Mouse (Mus musculus): ENCODE measurements around the gene Pabpn1l. TPM values are rescaled to one million over a fixed set of nuclear protein-coding genes. Genes with fewer than 3 reads are reported as not detected.

The Pabpn1l gene
- polyA plus RNA-seq, 1 experiment = 0.13 TPM

GRCm38 (mm10) chr8:122666338-122666764 lies 43.8 kb upstream of the Pabpn1l start:
- no peak for DNase-seq (ENCODE audit: low read depth in 1 of 2, low spot score in 2 of 2)
- Histone ChIP-seq H3K4me3 (ENCODE audit: extremely low read depth, insufficient read depth, insufficient read length) (no peak overlapping the region), H3K4me1 (ENCODE audit: control insufficient read depth, insufficient read depth, insufficient read length) (peaks cover 22% of the 10 kb centered on the region; the same call in 1 of the 2 replicates), H3K27me3 (ENCODE audit: control insufficient read depth, insufficient read depth, low read length) (no peaks in the 10 kb centered on the region), H3K36me3 (ENCODE audit: control insufficient read depth, insufficient read depth, low read length) (no peaks in the 10 kb centered on the region; the same call in 1 of the 2 replicates), H3K27ac (ENCODE audit: insufficient read depth, low read length) (peak overlapping the region; percentile 41)
- TF ChIP-seq CTCF (IDR thresholded peaks at IDR 0.05; ENCODE audit: extremely low read depth, insufficient read depth, insufficient read length, insufficient replicate concordance) (no peak), POLR2A (IDR thresholded peaks at IDR 0.05; ENCODE audit: low read depth, low read length) (no peak)
- 20% methylated on average over 9 of the region's 9 CpGs for WGBS

GRCm38 (mm10) chr8:122665667-122666316 lies 43.3 kb upstream of the Pabpn1l start:
- no peak for TF ChIP-seq CTCF (IDR thresholded peaks at IDR 0.05; ENCODE audit: extremely low read depth, insufficient read depth, insufficient read length, insufficient replicate concordance)
- no peak for TF ChIP-seq POLR2A (IDR thresholded peaks at IDR 0.05; ENCODE audit: low read depth, low read length)
- no peak for DNase-seq (ENCODE audit: low read depth in 1 of 2, low spot score in 2 of 2)
- H3K27me3 ChIP-seq (ENCODE audit: control insufficient read depth, insufficient read depth, low read length) = no peaks in the 10 kb centered on the region
- peak overlapping the region; percentile 45; the same call in 1 of the 2 replicates for H3K27ac ChIP-seq (ENCODE audit: insufficient read depth, low read length)
- 28% methylated on average over 13 of the region's 14 CpGs for WGBS
- no peaks in the 10 kb centered on the region for H3K36me3 ChIP-seq (ENCODE audit: control insufficient read depth, insufficient read depth, low read length)
- no peak overlapping the region for H3K4me3 ChIP-seq (ENCODE audit: extremely low read depth, insufficient read depth, insufficient read length)
- peaks cover 22% of the 10 kb centered on the region; the same call in 1 of the 2 replicates for H3K4me1 ChIP-seq (ENCODE audit: control insufficient read depth, insufficient read depth, insufficient read length)

DNA sequence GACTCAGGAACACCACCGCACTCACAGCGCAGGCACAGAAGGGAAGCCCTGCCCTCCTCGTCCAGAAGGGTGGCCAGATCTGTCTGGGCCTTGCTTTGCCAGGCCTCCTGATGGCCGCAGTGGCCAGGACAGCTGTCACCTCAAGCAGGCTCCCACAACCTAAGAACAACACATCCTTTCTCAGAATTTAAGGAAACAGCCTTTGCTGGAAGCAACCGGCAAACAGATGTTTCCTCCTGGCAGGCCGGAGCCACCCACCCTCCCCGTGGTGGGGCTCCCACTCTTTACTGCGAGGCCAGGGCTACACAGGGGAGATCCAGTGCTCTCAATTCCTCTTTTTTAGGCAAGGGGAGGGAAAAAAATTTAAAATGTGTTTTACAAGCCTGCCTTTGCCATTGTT lies 42.7 kb upstream of the Pabpn1l start:
- Histone ChIP-seq H3K36me3 (ENCODE audit: control insufficient read depth, insufficient read depth, low read length) (no peaks in the 10 kb centered on the region), H3K4me1 (ENCODE audit: control insufficient read depth, insufficient read depth, insufficient read length) (peaks cover 22% of the 10 kb centered on the region; the same call in 1 of the 2 replicates), H3K27me3 (ENCODE audit: control insufficient read depth, insufficient read depth, low read length) (no peaks in the 10 kb centered on the region), H3K4me3 (ENCODE audit: extremely low read depth, insufficient read depth, insufficient read length) (no peak overlapping the region), H3K27ac (ENCODE audit: insufficient read depth, low read length) (peak overlapping the region; percentile 44)
- DNase-seq (ENCODE audit: low read depth in 1 of 2, low spot score in 2 of 2) = no peak
- TF ChIP-seq CTCF (IDR thresholded peaks at IDR 0.05; ENCODE audit: extremely low read depth, insufficient read depth, insufficient read length, insufficient replicate concordance) (no peak), POLR2A (IDR thresholded peaks at IDR 0.05; ENCODE audit: low read depth, low read length) (no peak)
- 27% methylated on average over 8 of the region's 8 CpGs for WGBS

DNA sequence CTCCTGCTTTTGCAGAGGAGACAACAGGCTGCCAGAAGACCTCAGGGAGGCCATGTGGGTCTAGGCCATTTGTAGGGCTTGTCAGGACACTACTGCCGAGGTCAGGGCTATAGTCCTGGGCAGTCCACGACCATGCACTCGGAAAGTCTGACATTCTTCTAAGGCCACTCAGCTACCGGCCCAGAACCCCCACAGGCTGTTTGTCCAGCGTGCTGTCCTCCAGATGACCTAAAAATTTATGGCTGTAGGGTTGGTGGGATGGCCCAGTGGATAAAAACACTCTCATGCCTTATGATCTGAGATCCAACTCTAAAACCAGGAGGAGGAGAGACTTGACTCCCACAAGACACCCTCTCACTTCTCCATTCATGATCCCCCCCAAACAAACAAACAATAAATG lies 41.1 kb upstream of the Pabpn1l start:
- peaks cover 22% of the 10 kb centered on the region; the same call in 1 of the 2 replicates for H3K4me1 ChIP-seq (ENCODE audit: control insufficient read depth, insufficient read depth, insufficient read length)
- 83% methylated on average over 5 of the region's 5 CpGs for WGBS
- no peaks in the 10 kb centered on the region for H3K36me3 ChIP-seq (ENCODE audit: control insufficient read depth, insufficient read depth, low read length)
- no peak overlapping the region for H3K4me3 ChIP-seq (ENCODE audit: extremely low read depth, insufficient read depth, insufficient read length)
- TF ChIP-seq POLR2A (IDR thresholded peaks at IDR 0.05; ENCODE audit: low read depth, low read length) (no peak), CTCF (IDR thresholded peaks at IDR 0.05; ENCODE audit: extremely low read depth, insufficient read depth, insufficient read length, insufficient replicate concordance) (no peak)
- no peak for DNase-seq (ENCODE audit: low read depth in 1 of 2, low spot score in 2 of 2)
- no peaks in the 10 kb centered on the region for H3K27me3 ChIP-seq (ENCODE audit: control insufficient read depth, insufficient read depth, low read length)
- H3K27ac ChIP-seq (ENCODE audit: insufficient read depth, low read length) = no peak overlapping the region

GRCm38 (mm10) chr8:122663106-122663505 lies 40.6 kb upstream of the Pabpn1l start:
- Histone ChIP-seq H3K4me1 (ENCODE audit: control insufficient read depth, insufficient read depth, insufficient read length) (peaks cover 22% of the 10 kb centered on the region; the same call in 1 of the 2 replicates), H3K27me3 (ENCODE audit: control insufficient read depth, insufficient read depth, low read length) (no peaks in the 10 kb centered on the region), H3K4me3 (ENCODE audit: extremely low read depth, insufficient read depth, insufficient read length) (no peak overlapping the region), H3K27ac (ENCODE audit: insufficient read depth, low read length) (no peak overlapping the region), H3K36me3 (ENCODE audit: control insufficient read depth, insufficient read depth, low read length) (no peaks in the 10 kb centered on the region)
- DNase-seq (ENCODE audit: low read depth in 1 of 2, low spot score in 2 of 2) = no peak
- no peak for TF ChIP-seq POLR2A (IDR thresholded peaks at IDR 0.05; ENCODE audit: low read depth, low read length)
- TF ChIP-seq CTCF (IDR thresholded peaks at IDR 0.05; ENCODE audit: extremely low read depth, insufficient read depth, insufficient read length, insufficient replicate concordance) = no peak
- 45% methylated on average over 3 of the region's 3 CpGs for WGBS

GRCm38 (mm10) chr8:122661894-122662293 lies 39.4 kb upstream of the Pabpn1l start:
- 82% methylated on average over 2 of the region's 2 CpGs for WGBS
- Histone ChIP-seq H3K4me1 (ENCODE audit: control insufficient read depth, insufficient read depth, insufficient read length) (peaks cover 17% of the 10 kb centered on the region; the same call in 1 of the 2 replicates), H3K36me3 (ENCODE audit: control insufficient read depth, insufficient read depth, low read length) (no peaks in the 10 kb centered on the region), H3K27me3 (ENCODE audit: control insufficient read depth, insufficient read depth, low read length) (no peaks in the 10 kb centered on the region), H3K27ac (ENCODE audit: insufficient read depth, low read length) (no peak overlapping the region), H3K4me3 (ENCODE audit: extremely low read depth, insufficient read depth, insufficient read length) (no peak overlapping the region)
- TF ChIP-seq POLR2A (IDR thresholded peaks at IDR 0.05; ENCODE audit: low read depth, low read length) = no peak
- TF ChIP-seq CTCF (IDR thresholded peaks at IDR 0.05; ENCODE audit: extremely low read depth, insufficient read depth, insufficient read length, insufficient replicate concordance) = no peak
- no peak for DNase-seq (ENCODE audit: low read depth in 1 of 2, low spot score in 2 of 2)

DNA sequence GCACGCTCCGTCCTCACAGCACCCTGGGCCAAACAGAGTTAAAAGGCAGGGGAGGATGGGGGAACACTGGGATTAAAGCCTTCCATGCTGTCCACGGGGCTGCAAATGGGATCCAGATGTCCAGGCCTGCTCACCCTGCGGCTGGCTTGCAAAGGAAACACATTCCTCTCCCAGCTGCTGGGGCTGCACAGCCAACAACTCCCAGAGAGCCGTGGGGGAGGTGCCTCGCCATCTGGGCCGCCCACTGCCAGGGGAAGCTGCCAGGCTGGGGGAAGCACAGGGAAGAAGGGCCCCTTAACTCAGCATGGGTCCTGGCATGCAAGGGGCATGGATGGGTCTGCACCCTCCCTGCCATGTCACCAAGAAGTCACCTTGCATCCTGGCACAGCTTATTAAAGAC lies 38.6 kb upstream of the Pabpn1l start:
- no peaks in the 10 kb centered on the region for H3K27me3 ChIP-seq (ENCODE audit: control insufficient read depth, insufficient read depth, low read length)
- 51% methylated on average over 7 of the region's 7 CpGs for WGBS
- no peaks in the 10 kb centered on the region for H3K36me3 ChIP-seq (ENCODE audit: control insufficient read depth, insufficient read depth, low read length)
- no peak overlapping the region for H3K27ac ChIP-seq (ENCODE audit: insufficient read depth, low read length)
- DNase-seq (ENCODE audit: low read depth in 1 of 2, low spot score in 2 of 2) = no peak
- no peak overlapping the region for H3K4me3 ChIP-seq (ENCODE audit: extremely low read depth, insufficient read depth, insufficient read length)
- TF ChIP-seq POLR2A (IDR thresholded peaks at IDR 0.05; ENCODE audit: low read depth, low read length) (no peak), CTCF (IDR thresholded peaks at IDR 0.05; ENCODE audit: extremely low read depth, insufficient read depth, insufficient read length, insufficient replicate concordance) (no peak)
- H3K4me1 ChIP-seq (ENCODE audit: control insufficient read depth, insufficient read depth, insufficient read length) = peaks cover 10% of the 10 kb centered on the region; the same call in 1 of the 2 replicates

Data from spleen, adult 2 months (tissue).